Mouse (Mus musculus) mouse embryonic stem cell (cell line): ENCODE data around the gene Nectin2.

Experiments
- in situ Hi-C, 2 experiments: fragments of 300-500 bp; cut with MboI; formaldehyde crosslinking; loops; 1 replicate in 1 of 2; 3 replicates in 1 of 2; pipeline ENCODE4 v1.14.3; 2019 to 2020; ENCODE audit warnings: low sequenced_read_pairs in 2 of 2, low pct_unique_long_range_greater_than_20kb in 1 of 2, mixed read lengths in 1 of 2; ENCODE audit not compliant: unreplicated experiment in 1 of 2

The Nectin2 gene

GRCm38 (mm10) chr7:19748219-19749195 lies 1.8 kb downstream of the Nectin2 start:
- in situ Hi-C loops = loop anchor here (5.0 kb wide), 1 partner anchor 39 kb away; no protein-coding TSS in a partner anchor

DNA sequence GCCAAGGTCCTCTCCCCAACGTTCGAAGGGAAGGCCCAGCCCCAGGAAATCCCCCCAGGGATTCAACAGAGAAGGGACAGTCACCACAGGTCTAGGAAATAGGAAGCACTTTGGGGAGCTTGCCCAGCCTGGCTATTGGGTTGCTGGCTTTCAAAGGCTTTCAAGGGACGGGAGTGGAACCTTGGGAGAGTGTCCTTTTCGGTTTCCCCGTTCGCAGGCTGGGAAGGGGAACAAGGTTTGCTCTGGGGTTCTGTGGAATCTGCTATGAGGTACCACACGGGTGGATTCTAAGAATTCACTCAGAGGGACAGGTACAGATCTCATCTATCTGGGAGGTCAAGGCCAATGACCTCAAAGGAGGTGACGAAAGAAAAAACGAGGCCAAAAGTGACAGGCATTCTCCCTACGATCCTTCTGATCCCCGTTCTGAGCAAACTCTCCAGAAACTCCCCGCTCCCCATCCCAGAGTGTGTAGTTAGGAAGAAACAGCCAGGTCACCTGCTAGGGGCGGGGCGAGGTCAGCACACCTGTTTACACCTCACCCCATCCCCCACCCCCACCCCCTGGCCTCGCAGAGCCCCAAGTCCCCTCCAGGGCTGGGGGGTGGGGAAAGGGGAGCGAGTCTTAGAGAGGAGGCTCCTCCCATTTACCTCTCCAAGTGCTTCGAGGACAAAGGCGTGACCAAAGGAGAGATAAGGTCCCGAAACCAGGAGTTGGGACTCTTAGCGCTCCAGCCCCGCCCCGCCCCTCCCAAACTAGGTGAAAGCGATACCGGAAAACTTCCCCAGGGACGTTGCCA lies 2.7 kb downstream of the Nectin2 start:
- in situ Hi-C loops = loop anchor here (5.0 kb wide), 1 partner anchor 40 kb away; no protein-coding TSS in a partner anchor

GRCm38 (mm10) chr7:19746426-19747201 lies 3.7 kb downstream of the Nectin2 start:
- in situ Hi-C loops = loop anchor here (5.0 kb wide), 1 partner anchor 41 kb away; no protein-coding TSS in a partner anchor

DNA sequence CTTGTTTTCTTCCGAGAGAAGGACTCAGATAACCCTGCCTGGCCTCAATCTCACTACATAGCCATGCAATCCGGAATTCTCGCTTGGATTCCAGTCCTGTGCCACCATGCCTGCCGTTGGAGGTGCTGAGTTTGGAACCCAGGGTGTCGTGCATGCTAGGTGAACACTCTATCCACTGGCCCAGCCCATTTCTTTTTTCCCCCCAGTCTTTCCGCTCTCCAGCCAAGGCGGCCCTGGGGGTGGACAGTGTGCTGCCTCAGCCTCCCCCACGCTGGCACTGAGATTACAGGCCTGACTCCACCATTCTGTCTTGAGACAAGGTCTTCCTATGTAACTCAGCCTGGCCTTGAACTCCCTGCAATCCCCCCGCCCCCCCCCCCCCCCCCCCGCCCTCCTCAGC lies 4.3 kb downstream of the Nectin2 start:
- in situ Hi-C loops = loop anchor here (5.0 kb wide), 1 partner anchor 41 kb away; no protein-coding TSS in a partner anchor

DNA sequence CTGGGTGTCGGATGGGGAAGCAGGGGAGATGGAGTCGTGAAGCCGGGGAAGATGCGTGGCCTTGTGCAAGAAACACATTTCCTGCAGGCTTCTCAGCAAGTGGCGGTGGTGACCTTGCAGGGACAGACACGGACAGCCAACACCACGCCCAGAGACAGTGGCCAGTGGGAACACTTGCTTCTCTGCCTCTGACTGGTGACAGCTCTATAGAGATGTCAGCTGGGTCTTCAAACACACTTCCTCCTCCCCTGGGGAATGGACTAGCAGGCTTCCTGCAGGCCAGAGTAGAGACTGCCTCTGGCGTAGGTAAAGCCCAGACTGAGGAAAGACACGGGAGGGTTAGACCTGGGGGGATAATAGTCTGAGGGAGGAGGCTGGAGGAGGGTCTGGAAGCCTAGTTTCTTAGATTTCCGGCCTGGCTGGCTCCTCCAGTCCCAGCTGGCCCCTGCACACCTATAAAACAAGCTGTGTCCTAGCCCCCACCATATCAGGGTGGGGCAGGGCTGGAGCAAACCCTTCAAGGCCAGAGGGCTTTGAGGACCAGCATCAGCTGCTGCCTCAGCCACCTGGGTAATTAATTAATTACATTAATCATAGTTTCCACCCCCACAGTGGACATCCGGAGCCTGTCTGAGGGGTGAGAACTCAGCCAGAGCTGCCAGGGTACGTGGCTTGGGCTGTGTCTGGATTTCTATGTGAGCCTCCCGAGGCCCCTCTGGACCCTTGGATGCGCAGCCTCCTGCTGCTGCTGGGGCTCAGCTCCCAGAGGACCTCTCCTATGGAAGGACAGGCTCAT lies 5.5 kb downstream of the Nectin2 start:
- in situ Hi-C loops = loop anchor here (5.0 kb wide), 1 partner anchor 43 kb away; no protein-coding TSS in a partner anchor

GRCm38 (mm10) chr7:19743791-19744190 lies 6.5 kb downstream of the Nectin2 start:
- in situ Hi-C loops = no loop called here

DNA sequence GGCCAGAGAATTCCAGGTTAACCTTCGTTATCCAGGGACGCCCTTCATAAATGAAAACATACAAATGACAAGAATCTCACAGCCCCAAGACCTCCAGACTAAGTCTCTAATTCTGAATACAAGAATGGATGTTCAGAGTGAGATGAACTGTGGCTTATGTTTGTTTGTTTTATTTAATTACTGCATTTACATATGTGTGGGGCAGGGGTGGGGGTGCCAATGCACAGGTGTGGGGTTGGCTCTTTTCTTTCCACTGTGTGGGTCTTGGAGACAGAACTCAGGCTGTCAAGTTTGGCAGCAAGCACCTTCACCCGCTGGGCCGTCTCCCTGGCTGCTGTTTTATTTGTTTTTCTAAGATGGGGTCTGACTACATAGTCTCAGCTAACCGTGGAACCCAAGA lies 7.8 kb downstream of the Nectin2 start:
- in situ Hi-C loops = no loop called here

GRCm38 (mm10) chr7:19741329-19742031 lies 8.8 kb downstream of the Nectin2 start:
- in situ Hi-C loops = no loop called here

DNA sequence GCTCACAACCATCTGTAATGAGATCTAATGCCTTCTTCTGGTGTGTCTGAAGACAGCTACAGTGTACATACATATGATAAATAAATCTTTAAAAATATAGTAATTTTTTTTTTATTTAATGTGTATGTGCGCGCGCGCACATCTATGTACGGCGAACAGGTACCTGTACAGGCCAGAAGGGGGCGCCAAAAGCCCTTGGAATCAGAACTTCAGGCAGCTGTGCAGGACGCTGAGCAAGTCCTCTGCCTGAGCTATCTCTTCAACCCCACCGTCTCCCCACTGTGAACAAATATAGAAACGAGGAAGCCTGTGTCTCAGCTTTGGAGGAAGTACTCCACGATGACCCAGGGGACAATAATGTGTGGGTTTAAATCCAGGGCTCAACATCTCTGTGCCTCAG lies 10.0 kb downstream of the Nectin2 start:
- in situ Hi-C loops = no loop called here

- in situ Hi-C loops = no loop called here
Observed at GRCm38 (mm10) chr7:19738771-19739170, 11.5 kb downstream of the Nectin2 start.

DNA sequence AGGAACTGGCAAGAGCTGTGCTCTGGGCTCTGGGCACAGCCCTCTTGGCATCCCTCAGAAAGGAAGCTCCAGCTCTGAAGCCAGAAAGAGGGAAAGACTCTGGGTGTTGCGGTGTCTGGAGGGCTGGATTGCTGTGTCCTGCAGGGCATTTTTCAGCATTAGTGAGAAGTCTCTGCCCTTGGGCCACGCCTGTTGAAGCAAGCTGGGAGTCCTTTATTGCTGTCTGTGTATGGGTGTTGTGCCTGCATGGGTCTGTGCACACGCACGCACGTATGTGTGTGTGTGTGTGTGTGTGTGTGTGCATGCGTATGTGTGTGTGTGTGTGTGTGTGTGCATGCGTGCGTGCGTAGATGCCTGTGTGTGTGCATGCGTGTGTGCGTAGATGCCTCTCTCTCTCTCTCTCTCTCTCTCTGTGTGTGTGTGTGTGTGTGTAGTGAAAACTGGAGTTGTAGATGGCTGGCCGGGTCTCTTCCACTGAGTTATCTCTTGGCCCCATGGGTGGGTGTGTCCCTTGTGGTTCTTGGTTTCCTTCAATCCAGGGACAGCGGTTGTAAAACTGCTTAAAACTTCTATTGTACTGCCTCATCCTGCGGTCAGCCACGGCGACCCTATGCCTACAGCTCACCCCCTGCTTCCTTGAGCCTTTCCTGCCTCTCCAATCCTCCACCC lies 13.8 kb downstream of the Nectin2 start:
- in situ Hi-C loops = no loop called here

- in situ Hi-C loops = no loop called here
Observed at GRCm38 (mm10) chr7:19734178-19734666, 16.1 kb downstream of the Nectin2 start.

- in situ Hi-C loops = no loop called here
Observed at GRCm38 (mm10) chr7:19726541-19726940, 23.7 kb downstream of the Nectin2 start.

GRCm38 (mm10) chr7:19724167-19724566 lies 26.1 kb downstream of the Nectin2 start:
- in situ Hi-C loops = no loop called here

GRCm38 (mm10) chr7:19722754-19723195 lies 27.5 kb downstream of the Nectin2 start:
- in situ Hi-C loops = no loop called here

- in situ Hi-C loops = no loop called here
Observed at GRCm38 (mm10) chr7:19719200-19719599, 31.1 kb downstream of the Nectin2 start.
